Mouse (Mus musculus) ES-CJ7 (cell line): ENCODE measurements around the gene Neu2.

Experiments used
- DNase-seq: peaks from one replicate; pipeline ENCODE4 v3.0.0; 2011; ENCODE audit warnings: low read depth, low spot score

Neu2 gene

DNA sequence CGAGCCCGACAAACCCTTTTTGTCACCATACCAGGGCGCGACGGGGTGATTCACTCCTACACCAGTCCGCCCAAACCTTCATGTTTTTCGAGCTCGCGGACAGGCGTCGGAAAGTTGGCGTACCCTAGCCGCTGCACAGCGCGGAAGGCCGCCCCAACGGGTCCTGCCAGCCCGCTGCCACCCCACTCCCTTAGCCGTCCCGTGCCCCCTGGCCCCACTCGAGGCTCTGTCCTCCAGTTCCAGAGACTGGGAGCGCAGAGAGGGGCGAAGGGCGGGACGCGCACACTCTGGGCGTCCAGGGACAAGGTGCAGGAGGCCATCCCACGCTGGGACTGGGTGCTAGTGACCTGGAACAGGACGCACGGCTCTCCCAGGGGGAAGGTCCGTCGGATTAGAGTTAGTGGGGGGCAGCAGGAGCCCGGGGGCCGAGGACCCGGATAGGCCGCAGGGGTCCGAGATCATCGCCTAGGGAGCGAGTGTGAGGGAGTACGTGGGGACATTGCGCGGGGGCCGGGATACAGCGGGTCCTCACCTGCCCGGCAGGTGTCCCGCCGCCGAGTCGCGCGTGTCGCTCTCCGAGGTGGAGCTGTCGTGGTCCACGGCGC lies at the start of gene Neu2:
Neu2 (plus strand) TSS at position 329 of the 605 bp plus-strand sequence.
- no peak for DNase-seq

DNA sequence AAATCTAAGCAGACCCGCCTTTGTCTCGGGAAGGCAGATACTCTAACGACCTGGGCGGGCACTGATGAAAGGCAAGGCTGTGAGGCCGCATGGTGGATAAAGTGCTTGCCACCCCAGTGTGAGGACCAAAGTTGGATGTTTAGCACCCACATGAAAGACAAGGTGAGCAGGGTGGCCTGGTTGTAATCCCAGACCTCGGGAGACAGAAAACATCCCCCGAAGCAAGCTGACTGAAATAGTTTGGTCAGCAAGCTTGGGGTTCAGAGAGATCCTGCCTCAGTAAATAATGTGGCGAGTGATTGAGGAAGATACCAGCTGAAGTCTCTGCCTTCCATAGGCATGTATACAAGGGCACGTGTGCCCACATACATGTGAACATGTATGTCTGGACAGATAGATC lies 42.2 kb upstream of the Neu2 start:
- DNase-seq, result no peak

DNA sequence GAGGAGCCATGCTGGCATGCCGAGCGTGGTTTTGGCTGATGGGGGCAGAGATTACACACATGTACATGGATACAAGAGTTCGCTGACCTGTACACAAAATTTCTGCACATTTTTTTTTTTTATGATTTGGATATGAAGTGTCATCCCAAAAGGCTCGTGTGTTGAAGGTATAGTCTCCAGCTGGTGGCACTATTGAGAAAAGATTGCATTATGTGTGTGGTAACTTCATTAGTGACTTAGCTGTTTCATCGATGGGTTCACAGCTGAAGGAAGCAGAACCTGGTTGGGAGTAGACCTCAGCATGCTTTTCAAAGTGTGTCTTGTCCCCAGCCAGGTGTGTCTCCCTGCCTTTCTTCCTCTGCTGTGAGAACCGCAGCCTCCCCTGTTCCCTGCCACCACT lies 41.4 kb upstream of the Neu2 start:
- no peak for DNase-seq

DNA sequence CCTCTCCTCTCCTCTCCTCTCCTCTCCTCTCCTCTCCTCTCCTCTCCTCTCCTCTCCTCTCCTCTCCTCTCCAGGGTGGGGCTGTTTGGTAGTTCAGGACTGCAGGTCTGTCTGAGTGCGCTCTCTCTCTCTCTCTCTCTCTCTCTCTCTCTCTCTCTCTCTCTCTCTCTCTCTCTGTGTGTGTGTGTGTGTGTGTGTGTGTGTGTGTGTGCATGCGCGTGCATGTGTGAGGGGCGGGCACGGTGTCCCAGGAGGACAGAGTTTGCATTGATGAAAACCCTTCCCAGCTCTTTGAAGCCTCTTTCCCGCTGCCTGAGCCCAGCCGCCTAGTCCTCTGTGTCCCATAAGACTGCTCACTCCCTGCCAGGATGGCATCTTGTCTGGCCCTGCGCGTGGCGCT lies 39.7 kb upstream of the Neu2 start, which contains the start of gene Snorc:
Snorc (plus strand) TSS at position 301 of the 400 bp plus-strand sequence.
- DNase-seq, result peak; percentile 25

GRCm38 (mm10) chr1:87471914-87472313 lies 37.8 kb upstream of the Neu2 start:
- no peak for DNase-seq

DNA sequence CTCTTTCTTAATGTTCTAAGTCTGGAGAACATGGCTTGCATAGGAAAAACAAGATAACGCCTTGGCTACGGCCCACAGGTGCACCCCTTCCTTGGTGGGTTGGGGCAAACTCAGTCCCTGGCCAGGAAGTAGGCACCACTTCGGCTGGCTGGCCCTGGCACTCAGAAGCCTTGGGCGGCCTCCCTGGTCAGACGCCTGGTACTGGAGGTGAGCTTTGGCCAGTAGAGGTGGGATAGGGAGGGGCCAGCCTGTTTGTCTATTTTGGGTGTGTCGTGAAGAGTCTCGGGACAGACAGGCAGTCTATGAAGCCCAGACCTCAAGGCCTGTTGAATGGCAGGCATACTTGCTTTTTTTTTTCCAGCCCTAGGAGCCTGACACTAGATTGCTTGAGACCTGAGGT lies 37.1 kb upstream of the Neu2 start:
- no peak for DNase-seq

GRCm38 (mm10) chr1:87475076-87475895 lies 34.4 kb upstream of the Neu2 start:
- DNase-seq, result peak; percentile 29

DNA sequence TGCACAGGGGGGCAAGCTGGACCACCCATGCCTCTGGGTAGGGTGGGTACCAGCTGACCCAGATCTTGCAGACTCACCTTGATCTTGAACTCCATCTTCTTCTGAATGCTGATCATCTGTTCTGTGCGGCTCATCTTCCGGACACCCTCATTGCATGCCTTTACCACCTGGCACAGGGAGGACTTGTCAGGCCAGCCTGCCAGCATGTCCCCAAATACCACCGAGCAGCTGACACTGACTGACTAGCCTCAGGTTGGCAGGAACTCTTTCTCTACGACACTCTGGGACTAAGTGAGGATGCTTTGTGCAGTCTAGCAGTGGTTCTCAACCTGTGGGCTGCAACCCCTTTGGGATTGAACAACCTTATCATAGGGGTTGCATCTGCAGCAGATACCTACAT lies 27.1 kb upstream of the Neu2 start:
- no peak for DNase-seq

DNA sequence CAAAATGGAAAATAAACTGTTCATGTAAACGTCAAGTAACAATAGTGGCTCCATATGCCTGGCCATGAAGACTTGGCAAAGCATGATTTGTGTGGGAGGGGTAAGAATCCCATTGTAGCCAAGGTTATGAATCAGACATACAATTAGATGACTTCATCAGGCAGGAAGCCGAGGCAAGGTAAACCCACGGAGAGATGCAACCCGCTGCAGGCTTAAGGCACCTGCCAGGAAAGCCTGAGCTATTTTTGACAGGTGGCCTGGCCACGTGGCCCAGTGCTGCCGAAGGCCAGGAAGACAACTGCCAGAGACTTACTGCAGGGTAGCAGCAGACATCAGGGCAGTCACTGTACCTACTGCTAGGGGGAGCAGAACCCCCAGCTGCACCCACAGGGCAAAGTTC lies 23.3 kb upstream of the Neu2 start:
- DNase-seq, result no peak

DNA sequence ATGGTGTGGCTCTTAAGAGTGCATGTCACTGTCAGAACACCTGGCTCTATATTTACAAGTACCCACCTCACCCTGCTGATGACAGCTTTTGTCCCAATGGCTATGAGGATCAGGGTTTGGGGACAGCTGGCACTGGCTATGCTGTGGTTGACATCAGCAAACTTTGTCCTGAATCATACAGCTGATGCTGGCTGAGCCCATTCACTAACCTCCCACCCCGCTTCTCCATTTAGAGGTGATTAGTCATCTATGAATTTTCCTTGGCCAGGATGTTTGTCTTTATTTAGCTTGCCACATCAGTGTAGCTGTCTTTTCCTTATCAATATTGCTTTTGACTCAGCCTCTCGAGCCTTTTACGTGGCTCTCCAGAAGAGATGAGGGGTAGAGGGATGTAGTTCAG lies 17.4 kb upstream of the Neu2 start:
- no peak for DNase-seq

DNA sequence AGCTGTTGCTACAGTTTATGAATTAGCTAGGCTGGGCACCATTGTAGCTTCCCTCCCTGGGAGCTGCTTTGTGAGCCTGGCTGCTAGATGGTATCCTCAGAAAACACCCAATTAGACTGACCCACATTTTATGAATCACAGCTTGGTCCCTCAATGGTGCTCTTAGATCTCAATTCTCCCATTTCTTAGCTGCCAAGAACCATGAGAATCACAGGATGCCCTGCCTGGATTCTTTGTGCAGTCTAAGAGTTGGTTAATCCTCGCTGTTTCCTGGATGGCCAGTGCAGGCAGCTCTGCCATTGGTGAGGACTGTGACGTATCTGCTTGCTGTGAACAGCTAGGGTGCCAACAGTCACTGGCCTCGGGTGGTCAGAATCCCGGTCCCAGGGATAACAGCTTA lies 16.1 kb upstream of the Neu2 start:
- no peak for DNase-seq

DNA sequence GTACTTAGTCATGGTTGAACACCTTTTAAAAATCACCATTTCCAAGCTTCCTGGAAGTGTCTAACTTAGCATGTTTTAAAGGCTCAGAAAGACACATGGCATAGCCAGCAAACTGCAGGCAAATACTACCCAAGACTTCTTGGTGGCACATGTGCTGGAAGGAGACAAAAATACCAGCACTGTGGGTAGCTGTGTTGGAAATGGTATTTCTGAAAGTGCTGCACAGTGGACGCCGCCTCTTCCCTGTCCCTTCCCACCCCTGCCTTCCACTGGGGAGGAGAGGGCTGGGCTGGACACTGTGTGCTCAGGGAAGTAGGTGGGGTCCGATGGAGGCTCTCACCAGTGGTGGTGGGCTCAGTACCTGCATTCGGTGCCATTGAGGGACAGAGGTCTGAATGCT lies 4.2 kb upstream of the Neu2 start:
- no peak for DNase-seq

- no peak for DNase-seq
Measured at GRCm38 (mm10) chr1:87507857-87508256, 1.8 kb upstream of the Neu2 start.

DNA sequence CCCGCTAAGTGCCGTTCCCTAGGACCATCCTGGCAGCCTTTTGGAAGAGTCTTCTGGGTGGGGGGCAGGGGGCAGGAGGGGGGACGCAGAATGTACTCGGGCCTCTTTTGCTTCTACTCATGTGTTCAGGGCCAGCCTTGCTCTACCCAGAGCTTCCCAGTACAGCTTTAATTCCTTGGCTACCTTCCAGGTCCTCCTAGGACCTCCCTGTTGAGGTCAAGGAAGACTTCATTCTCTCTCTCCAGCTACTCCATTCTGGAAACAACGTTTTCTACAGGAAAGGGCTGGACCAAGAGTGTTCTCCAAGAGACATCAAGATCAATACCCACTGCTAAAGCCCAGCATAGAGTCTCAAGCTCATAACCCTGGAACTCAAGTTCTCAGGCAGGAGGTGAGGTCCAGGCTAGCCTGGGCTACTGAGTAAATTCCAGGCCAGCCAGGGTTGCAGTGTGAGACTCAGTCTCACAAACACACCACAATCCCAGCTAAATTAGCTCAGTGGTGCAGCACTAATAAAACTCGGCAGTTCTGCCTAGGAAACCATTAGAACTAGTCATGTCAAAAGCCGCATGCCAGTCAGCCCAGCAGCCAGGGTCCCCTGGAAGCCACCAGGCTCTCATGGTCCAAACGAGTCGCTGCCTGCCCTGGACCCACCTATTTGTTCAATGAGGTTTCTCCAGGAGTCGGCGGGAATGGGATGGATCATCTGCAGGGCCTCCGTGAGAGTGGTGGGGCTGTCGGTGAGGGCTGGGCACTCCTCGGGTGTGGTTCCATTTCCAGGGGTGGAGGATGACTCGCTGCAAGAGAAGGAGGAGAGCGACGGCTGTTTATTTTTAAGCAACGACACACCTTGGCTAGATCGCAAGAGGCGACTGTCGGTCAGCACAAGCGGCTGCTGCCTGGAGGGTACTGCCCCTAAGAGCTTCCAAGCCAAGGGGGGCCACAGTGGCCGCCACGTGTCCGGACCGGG lies 813 bp upstream of the Neu2 start:
- DNase-seq, result no peak

DNA sequence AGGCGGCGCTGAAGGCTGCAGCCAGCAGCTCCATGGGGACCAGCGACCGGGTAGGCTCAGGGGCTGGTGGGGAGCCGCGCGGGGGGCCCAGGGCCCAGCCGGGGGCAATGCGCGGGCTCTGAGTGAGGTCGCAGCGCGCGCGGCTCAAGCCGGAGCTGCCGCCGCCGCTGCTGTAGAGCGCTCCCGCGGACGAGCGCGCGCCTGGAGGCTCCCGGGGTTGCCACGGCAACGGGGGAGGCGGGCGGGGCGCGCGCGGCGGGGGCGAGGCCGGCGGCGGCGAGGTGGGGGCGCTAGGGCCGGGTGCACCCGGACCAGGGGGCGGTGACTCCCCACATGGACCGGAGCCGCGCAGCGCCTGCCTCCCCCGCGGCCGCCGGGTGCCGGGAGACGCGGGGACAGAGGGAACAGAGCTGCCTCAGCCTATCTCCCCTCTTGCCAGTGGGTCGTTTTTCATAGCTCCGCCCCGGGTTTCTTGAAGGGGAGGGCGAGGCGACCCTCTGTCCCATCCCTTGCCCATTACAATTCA lies 540 bp downstream of the Neu2 start:
- DNase-seq, result peak; percentile 31

DNA sequence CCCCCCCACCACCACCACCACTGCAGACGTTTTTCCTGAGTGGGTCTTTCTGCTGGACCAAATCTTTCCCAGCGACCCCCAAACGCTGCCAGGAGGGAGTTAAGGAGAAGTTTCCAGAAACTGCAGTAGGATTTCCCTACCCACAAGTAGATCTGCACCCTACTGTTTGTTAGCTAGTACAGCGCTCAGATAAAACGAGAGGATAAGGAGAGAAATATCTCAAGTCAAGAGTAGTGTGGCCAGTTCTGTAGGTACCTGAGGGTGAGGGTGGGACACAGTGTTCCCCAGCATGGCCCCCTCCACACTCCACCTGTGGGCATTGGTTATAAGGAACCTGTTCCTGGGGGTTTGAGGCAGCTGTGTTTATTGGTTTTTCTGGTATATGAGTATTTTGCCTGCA lies 1.2 kb downstream of the Neu2 start:
- DNase-seq, result peak; percentile 37

- no peak for DNase-seq
Measured at GRCm38 (mm10) chr1:87520467-87520866, 10.8 kb downstream of the Neu2 start.

DNA sequence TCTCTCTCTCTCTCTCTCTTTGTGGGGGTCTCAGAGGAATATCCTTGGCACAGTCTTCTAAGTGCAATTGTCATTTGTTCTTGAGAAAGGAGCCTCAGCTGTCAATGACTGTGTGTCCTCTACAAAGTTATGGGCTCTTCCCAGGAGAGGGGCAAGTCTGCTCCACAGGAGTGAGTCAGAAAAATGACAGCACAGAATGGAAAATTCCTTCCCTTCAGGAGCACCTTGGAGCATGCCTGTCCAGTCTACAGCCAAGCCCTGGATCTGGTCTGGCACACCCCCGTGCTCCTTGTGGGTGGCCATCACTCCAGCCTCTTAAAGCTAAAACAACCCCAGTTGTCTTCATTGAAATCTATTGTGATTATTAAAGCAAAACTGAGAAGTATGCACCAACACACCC lies 11.8 kb downstream of the Neu2 start:
- DNase-seq, result no peak

DNA sequence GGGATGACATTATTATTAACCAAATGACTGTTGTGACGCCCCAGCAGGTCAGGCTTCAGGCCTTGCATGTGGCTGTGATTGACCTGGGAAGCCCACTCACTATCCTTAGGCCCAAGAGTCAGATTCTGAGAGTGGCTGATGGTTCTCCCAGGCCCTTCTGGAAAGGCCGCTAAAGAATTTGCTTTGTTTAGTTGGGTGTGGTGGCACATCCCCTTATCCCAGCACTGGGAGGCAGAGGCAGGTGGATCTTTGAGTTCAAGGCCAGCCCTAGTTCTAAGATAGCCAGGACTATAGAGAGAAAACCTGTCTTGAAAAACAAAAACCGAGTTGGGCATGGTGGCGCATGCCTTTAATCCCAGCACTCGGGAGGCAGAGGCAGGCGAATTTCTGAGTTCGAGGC lies 15.4 kb downstream of the Neu2 start:
- DNase-seq, result peak; percentile 51

DNA sequence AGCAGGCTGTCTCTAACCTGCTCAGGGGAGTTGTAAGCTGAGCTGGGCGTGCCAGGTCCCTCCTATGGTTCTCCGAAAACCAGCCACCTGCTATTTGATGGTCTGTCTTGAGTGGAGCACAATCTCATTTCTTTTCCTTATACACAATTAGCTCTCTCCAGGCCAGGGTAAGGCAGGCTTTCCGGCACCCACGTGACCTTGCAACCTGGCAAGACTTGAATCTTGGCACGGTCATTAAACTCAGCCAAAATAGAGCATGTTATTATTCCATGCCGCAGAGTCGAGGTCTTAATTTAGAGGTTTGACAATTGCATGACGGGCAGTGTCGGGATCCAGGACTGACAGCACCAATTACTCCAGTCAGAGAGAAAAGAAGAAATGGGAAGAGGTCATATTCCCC lies 17.5 kb downstream of the Neu2 start:
- no peak for DNase-seq

DNA sequence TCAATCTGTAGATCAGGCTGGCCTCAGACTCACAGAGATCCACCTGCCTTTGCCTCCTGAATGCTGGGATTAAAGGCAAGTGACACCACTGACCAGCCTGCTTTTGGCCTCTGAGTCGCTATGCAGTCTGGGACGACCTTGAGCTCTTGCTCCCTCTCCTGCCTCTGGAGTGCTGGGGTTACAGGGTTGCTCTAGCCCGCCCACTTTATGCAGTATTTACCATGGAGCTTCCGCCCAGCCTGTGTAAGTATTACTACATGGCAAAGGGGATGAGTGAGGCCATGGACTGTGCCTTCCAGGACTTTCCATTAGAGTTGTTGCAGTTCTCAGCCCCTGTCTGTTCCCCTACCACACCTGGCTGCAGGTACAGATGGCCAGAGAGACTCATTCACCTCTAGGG lies 22.7 kb downstream of the Neu2 start:
- no peak for DNase-seq

DNA sequence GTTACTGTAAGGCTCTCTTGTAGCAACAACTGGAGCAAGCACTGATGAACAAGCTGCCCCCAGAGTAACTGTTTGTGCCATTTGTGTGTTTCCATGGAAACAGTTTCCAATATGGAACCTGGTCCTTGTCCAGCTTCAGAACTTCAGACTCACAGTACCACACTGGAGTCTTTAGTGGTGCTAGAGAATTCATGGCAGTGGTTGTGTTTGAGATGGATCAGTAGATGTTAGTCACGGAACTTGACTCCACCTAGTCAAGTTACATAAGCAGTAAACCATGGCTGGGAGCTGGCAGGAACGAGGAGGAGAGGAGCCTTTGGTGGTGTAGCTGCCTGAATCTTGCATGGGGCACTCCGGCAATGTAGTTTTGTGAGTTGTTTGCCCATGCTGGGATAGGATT lies 24.4 kb downstream of the Neu2 start:
- no peak for DNase-seq
